Mouse (Mus musculus) brain, adult 2 months (tissue): ENCODE results near the gene Hexim1.

Experiments used
- DNase-seq: peaks from one replicate; pipeline ENCODE4 v3.0.0; 2011; ENCODE audit warnings: low read depth, low spot score

The Hexim1 gene

DNA sequence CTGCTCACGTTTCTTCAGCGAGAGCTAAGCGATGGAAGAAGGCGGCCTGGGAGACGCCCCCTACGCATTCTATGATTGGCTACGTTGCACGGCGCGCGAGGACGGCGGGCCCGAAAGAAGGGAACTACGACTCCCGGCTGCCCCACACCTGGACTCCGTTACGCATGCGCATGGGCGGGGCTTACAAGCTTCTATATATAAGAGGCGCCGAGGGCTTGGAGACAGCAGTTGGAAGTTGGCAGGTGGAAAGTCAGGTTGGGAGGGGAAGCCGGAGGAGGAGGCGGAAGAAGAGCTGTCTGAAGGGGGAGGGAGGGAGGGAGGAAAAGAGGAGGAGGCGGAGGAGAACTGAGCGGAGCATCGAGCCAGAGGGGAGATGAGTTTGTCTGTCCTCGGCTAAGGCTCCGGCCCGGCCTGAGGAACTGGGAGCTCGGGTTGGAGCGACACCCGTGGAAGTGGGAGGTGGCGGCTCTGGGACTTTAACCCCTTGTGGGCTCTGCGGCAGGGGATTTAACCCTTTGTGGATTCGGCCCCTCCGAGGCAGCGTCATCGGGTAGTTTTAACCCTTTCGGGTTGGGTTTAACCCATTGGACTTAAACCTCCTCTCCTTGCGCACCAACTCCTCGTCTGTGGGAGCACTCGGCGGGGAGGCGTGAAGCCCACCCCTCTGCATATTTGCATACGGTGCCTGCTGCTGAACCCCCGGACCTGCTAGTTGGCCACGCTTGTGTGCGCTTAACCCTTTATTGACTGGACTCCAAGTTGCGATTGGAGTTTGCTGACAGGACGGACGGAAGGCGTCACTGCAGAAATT lies at the start of gene Hexim1:
Gene Hexim1 (plus strand): TSS at position 224 of the 811 bp plus-strand sequence.
- DNase-seq = peak; percentile 100

DNA sequence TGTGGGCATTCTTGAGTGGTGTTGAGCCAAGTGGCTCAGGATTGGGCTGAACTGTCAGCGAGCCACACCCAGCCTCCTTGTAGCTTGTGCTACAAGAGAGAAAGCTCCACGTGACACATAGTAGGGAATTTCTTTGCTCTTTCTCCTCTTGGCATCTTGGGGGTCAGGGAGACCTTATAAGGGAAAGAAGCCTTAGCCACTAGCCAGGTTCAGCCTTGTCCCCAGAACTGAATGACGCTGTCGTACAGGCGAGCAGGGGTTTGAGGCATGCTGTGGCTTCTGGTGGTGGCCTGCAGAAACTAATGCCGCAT lies 49.0 kb upstream of the Hexim1 start:
- no peak for DNase-seq

DNA sequence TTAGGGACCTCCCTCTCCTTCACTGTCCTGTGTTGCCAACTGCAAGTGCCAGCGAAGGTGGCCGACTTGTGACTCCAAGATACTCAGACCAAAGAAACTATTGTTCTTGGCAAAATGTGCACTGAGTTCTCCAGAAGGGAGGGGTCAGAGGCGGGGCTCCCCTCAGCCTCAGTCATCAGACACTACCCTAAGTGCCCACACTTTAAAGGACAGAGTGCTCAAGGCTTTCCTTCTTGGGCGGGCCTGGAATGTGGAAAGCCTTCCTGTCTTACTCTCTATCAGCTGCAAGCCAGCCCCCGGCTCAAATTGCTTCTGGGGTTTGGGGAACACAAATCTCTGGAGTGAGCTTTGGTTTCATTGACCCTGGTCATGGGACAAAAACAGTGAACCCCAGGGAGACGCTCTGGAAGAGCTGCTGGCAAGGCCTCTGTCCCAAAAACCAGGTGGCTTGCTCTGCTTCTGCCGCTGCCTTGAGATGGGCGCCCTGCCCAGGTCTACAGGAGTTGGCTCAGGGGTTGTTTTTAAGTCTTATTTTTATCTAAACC lies 48.5 kb upstream of the Hexim1 start:
- peak; percentile 43 for DNase-seq

DNA sequence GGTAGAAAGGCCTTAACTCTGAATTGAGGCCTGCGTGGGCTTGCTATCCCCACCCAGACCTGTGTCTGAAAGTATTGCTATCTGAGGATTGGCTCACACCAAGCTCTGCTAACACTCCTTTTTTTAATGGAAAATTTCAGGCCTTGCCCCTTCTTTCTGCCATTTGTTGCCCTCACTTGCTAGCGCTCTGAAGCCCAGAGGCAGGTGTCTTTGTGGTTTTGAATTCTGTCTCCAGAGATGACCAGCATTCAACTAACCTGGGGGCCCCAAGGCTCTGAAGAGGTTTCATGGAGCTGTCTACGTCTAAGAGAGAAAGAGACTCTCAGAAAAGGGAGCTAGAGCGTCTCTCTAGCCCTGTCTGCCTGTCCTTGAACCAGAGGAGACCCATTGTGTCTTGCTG lies 47.8 kb upstream of the Hexim1 start:
- DNase-seq = no peak

DNA sequence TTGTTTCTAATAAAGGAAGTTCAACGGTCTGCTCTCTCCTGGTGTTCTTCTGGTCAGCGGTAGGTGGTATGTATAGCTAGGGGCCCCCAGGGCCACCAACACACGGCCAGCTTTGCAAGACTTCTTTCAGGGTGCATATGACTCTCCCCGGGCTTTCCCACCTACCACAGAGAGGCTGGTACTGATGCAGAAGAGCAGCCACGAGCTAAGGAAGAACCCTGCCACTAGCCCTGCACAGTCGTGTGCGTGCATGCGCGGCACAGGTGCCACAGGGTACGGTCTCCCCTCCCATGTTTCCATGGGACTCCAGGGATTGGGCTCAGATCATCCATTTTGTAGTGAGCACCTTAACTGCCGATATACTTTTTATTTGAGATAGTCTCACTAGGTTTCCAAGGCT lies 47.1 kb upstream of the Hexim1 start:
- no peak for DNase-seq

DNA sequence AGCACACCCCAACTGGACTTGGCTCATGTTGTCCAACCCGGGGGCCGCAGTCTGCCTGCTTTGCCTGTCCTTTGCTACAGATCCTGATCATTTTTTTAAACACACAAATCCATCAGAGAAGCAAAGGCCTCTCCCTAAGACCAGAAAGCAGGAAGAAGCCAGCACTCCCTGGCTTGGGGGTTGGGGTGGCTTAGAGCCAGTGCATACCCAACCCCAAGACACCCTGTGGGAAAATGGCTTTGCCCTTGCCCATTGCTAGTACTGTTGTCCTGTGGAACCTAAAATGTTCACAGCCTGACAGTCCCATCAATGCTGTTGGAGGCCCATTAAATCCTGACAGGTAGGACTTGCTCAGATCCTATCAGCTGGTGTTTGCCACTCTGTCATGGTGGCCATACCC lies 46.3 kb upstream of the Hexim1 start:
- DNase-seq = no peak

DNA sequence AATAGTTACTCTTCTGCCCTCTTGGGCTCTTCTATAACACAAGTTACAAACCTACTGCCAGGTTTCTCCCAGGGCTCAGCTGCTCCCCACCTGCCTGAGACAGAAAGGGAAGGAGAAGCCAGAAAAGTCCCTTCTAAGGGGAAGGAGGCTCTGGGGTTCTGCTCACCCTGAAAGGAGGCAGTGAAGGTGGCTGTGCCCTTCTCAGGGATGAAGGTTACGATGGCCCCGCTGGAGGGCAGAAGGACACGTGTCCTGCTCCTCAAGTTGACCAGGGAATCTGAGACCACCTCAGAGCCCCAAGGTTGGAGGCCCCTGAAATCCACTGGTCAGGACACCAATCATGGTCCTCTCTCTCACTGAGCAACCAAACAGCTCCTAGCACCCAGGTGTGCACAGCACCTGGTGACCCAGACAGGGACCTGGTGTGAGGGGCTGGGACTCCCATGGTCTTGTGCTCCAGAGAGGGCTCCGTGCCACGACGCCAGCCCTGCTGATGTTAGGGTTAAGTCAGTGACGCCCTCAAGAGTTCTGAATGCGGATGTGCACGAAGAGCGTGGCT lies 45.6 kb upstream of the Hexim1 start:
- DNase-seq = no peak

DNA sequence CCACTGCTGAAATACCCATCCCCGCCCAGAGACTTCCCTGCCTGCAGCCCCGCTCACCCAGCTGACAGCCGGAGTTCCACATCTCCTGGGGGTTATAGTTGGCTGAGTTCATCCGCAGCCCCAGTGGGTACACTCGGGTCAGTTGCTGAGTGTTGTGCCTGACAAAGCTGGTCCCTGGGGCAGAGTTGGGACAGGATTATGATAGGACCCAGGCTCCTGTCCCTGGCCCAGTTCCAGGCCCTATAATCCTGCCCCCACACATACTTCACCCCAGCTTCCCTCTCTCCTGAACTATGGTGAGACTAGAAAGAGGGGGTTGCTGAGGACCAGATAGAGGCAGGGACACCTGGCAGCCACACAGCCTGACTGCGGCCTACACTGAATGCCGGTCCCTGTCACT lies 42.4 kb upstream of the Hexim1 start:
- no peak for DNase-seq

DNA sequence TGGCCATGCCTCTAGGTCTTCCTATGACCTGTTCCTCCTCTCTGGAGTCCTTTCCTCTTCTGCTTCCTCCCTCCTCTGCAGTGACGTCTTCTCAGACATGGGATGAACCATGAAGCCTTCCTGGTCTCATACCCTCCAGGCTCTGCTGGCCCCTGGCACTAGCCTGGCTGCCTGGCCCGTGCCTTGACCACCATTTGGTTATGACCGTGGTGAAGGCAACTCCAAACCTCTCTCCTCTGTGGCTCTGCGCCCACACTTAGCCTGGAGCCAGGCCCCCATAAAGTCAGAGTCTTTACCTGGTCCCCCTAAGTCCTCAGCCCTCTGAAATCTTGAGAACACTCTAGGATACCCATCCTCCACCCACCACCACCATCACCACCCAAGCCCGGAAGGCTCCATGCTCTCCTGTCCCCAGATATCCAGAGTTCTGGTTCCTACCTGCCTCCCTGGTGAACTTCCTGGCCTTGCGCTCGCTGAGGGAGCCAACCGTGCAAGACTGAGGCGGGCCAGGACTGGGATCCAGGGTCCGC lies 41.8 kb upstream of the Hexim1 start:
- no peak for DNase-seq

DNA sequence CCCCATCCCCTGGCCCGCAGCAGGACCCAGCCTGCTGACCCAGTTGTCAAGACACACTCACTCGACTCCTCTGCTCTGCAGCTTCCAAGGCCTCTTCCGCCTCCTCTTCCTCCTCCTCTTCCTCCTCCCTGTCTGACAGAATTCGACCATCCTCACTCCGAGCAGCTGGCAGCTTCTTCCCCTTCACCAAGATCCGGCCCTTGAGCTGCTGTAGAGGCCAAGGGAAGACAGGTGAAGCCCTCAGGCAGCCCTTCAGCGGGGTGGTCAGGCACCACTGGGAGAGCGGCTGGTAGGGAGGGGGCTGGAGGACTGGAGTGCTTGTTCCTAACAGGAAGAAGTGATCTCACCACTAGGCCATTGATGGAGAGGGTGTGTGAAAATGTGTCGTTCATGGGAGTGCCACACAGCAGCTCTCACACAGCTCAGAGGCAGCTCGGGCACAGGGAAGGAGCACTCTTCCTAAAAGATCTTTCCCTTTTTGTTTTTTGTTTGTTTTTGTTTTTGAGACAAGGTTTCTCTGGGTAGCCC lies 41.2 kb upstream of the Hexim1 start:
- DNase-seq = no peak

DNA sequence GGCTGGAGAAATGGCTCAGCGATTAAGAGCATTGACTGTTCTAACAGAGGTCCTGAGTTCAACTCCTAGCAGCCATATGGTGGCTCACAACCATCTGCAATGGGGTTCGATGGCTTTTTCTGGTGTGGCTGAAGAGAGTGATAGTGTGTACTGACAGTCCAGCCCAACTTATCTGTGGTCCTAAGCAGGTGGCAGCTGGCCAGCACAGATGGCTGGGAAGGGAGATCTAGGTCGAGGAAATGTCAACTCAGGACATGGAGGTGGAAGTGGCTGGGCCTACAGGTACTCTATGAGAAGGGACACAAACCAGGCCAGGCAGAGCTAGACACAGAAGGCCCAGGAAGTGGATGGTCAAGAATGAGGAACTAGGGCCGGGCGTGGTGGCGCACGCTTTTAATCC lies 40.0 kb upstream of the Hexim1 start:
- peak; percentile 79 for DNase-seq

DNA sequence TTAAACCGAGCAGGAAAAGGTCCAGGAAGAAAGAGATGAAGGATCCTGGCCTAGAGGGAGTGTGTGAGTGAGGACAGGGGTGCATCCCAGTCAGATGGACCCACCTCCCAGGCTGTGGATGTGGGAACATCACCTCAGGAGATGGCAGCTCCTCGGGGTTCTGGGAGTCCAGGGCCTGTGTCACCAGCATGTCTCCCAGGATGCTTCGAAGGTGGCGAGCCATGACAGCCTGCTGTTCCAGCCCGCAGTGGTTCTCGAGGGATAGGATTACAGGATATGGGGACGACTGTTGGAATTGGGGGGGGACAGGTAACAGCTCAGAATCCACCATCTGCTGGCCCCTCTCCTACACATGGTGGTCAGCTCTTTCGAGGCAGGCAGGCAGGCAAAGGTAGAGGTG lies 39.5 kb upstream of the Hexim1 start:
- DNase-seq = no peak

DNA sequence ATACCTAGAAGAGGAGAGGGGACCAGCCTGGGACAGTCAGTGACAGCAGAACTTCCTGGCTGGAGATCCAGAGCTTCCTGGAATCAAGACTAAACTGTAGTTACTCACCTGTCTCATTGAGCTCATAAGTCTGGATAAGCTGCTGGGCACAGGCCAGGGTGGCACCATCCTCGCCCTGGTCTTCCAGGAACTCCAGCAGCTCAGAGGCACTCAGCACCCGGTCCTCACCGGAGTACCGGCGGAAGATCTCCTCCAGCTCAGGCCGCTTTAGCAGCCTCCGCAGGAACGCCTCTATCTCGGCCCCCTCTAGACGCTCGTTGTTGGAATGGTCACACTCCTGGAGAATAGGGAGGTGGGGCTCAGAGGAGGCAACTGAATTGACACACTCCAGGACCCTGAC lies 37.9 kb upstream of the Hexim1 start:
- DNase-seq = no peak

DNA sequence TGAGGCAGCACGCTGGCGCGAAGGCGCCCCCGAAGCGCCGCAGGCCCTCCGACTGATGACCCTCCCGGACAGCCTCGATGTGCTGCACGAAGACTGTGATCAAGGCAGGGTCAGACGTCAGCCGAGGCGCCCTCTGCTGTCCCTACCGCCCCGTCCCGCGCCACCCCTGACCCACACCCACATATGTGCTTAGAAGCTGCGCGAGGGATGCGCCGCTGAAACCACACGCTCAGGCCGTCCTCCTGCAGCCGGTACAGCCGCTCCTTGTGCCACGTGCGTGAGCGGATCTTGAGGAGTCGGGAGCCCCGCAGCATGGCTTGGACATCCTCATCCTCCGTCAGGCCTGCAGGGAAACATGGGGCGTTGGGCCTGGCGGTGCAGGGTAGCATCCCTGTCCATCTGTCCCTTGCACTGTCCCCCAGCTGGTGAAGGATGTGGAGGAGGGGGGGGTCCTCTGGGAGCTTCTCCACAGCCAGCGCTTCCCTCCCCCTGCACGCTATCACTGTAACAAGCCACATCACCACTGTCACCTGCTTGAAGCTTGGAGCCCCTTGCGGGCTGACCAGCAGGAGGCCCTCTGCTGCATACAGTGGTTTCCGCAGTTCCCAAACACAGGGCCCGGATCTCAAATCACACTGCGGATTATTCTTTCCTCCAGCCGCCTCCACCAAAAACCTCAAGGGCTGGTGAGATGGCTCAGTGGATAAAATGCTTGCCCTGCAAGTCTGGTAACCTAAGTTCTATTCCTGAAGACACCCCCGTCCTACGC lies 35.5 kb upstream of the Hexim1 start:
- DNase-seq = peak; percentile 69

DNA sequence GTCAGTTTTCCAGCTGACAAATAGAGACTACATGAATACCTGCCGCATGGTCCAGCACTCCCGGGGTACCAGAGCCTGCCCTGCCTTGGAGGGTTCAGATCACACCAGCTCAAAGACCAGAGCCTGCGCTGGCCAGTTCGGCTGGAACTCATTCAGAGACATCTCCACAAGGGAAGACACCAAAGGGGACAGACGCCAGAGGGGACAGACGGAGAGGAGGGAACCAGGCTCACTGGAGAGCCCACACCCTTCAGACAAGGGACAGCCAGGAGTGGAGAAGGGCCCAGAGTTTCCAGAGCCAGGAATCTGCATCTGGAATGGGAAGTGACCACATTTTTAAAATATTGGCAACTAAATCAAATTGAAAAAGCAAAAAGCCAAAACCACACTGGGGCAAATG lies 34.4 kb upstream of the Hexim1 start:
- no peak for DNase-seq

DNA sequence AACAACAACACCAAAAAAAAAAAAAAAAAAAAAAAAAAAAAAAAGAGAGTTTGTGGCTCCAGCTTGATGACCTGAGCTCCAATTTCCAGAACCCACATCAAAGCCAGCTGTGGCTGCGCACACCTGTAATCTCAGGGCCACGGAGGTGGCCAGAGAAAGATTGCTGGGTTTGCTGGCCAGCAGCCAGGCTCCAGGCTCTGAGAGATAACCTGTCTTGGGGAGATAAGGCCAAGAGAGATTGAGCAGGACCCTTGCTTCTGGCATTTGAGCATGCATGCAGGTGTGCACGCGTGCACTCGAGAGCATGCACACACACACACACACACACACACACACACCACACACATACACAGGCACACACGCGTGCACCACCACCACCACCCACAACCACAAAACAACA lies 22.7 kb upstream of the Hexim1 start:
- no peak for DNase-seq

DNA sequence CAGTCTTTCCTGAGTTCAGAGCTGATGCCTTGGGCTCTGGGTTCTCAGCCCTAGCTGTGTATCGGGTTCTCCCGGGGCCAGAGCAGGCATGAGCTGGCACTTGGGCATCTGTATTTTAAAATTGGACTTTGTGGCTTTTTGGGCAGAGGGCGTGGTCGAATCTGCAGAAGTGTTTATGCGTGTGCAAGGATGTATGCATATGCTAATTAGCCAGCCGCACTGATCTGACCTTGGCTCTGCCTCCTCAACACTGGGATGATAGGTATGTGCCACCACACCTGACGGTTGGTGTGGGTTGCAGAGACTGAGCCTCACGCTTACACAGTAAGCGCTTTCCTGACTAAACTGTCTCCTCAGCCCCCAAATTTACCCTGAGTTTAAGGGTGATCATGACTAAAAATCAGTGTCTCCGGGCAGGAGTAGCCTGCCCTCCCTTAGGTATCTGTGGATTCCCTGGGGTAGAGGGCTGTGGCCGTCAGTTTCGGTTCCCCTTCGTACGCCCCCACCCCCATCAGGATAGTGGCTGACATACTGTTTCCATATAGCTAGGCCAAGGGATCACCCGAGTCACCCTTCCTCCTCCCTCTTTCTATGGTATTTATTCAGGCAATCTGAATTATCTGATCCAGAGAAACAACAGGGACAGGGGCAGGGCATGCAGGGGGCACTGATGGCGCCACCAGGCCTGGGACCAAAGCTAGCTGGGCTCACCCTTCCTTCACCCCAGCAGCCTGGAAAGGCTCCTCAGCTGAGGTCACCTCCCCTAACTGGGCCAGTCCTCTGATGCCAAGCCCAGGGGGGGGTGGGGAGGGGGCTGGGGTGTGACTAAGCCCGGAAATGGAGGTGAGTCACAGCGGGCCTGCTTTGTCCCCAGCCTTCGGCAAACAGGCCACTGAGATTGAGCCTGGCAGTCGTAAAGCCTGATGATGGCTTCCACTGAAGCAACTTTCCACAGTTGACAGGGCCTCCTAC lies 21.9 kb upstream of the Hexim1 start:
- no peak for DNase-seq

DNA sequence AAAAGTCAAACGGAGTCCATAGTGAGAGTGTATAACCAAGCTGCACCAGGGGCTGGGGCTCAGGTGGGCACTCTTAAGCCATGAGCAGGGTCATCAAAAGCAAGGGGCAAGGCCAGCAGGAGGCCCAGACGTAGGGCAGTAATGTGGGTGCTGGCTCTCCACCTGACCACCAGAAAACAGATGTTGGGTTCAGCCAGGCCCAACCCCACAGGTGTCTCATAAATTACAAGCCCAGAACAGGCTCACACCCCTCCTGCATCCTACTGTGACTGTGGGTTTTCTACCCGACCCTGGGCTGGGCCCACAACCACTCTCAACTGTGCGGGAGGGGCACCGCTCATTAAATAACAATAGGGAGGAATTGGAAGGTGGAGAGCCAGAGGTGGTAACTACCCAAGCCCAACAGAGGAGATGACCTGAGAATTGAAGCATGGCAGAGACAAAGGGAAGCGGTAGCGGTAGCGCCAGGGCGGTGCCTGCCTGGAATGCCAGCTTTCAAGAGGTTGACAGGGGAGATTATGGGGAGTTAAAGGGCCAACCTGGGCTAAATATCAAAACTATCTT lies 20.8 kb upstream of the Hexim1 start:
- no peak for DNase-seq

DNA sequence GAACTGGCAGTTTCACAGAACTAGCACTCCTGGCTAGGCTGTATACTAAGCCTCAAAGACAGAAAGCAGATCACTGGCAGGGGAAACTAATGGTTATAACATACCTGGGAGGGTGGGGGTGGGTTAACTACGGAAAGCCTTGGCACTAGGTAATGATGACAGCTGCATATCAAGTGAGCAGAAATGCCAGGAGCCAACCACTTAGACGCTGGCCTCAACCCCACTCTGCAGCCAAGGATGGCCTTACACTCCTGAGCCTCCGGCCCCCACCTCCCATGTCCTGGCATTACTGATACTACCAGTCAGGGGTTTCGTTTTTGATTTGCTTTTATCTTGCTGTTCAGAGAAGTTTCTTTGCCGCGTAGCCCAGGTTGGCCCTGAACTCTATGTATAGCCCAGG lies 20.2 kb upstream of the Hexim1 start:
- no peak for DNase-seq

DNA sequence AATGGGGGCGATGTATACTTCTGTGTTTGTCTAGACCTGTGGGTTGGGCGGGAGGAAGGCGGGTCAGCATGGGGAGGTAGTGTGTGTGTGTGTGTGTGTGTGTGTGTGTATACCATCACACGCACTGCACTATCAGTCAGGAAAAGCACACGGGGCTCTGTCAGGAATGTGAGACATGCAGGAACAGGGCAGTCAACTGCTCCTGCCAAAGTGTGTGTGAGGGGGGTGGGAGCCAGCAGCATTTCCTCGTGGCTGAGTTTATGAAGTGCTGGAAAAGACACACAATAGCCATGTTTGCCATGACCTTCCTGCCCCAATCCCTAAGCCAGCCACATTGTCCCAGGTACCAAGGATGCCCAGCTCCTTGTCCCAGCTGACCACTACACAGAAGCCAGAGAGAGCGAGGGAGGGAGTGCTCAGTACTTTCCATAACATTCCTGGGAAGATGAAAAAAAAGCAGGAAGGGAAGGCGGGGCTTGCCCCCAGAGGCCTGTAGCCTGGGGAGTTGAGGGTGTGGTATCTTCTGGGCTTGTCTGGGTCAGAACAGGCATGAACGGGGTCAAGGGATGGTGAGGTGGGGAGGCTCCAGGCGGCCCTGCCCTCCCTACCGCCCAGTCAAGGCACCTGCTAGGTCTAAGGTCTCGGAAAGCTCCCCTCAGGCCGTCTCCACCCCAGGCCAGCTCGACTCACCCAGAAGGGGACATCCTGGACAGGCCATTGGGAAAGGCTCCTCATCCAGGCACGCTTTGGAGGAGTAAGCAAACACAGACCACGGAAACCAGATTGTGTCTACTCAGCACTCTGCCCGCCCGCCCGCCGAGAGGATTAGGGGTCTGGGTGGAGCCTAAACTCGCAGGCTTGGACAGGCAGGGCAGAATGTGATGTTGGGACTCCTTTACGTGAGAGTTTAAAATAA lies 18.8 kb upstream of the Hexim1 start:
- DNase-seq = no peak
